Mouse (Mus musculus) gastrocnemius, postnatal 25 days (tissue): ENCODE results near the gene Cnn3. TPM values are rescaled to one million over a fixed set of nuclear protein-coding genes. Genes with fewer than 3 reads are reported as not detected.

Source experiments
- DNase-seq: peaks from one replicate; pipeline ENCODE4 v3.0.0; 2022
- long read RNA-seq, 2 experiments: library from polyadenylated mRNA; stranded (forward); transcript quantifications; one replicate each; pipeline ENCODE4 v2.0.0; 2021
- total RNA-seq, 2 experiments: library from RNA; stranded (reverse); gene quantifications; 1 replicate in 1 of 2; 2 replicates in 1 of 2; pipeline ENCODE4 v1.2.3; 2021

The Cnn3 gene
- 10 to 100 TPM; 28.0 to 29.2 TPM for total RNA-seq
- long read RNA-seq, experiment 1, transcript Cnn3-201 (7 exons, 2,049 nt), result major isoform, 20 of 21 reads
- long read RNA-seq, experiment 1, partial matches to known transcripts, result 1 of 21 reads
- long read RNA-seq, experiment 1, other reads (novel, unspliced or antisense), result 0 of 21 reads
- long read RNA-seq, experiment 2, transcript Cnn3-201 (7 exons, 2,049 nt), result major isoform, 37 of 42 reads
- long read RNA-seq, experiment 2, partial matches to known transcripts, result 2 of 42 reads
- long read RNA-seq, experiment 2, other reads (novel, unspliced or antisense), result 3 of 42 reads

DNA sequence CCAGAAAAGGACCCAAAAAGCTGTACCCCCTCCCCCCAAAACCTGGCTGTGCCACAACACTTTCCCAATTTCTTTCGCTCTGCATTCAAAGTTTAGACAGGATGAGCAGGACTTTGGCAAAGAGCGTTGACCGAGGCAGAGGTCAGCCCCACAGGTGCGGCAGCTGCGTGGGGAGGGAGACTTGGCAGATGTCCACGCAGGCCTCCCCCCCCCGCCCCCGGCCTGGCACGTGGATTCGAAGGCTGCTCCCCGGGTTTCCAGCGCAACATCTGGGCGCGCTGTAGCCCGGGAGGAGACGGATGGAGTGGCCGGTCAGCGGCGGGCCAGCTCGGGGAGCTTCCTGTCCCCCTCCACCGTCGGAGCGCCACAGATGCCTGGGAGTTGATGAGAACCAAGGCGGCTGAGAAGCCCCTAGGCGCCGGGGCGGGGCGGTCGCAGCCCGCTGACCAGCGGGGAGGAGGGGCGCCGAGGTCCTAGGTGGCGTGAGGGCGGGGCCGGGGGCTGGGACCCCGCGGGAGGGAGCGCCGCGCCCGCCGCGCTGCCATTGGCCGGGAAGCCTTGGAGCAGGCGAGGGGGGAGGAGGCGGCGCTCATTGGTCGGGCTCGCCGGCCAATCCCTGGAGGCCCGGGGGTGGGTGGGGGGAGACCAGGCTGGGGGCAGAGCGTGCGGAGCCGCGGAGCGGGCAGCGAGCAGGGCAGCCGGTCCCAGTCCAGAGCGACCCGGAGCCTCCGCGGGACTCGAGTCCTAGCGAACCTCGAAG lies at the start of gene Cnn3:
Cnn3 (plus strand) TSS at position 637 of the 760 bp plus-strand sequence.
- DNase-seq, result peak; percentile 96

DNA sequence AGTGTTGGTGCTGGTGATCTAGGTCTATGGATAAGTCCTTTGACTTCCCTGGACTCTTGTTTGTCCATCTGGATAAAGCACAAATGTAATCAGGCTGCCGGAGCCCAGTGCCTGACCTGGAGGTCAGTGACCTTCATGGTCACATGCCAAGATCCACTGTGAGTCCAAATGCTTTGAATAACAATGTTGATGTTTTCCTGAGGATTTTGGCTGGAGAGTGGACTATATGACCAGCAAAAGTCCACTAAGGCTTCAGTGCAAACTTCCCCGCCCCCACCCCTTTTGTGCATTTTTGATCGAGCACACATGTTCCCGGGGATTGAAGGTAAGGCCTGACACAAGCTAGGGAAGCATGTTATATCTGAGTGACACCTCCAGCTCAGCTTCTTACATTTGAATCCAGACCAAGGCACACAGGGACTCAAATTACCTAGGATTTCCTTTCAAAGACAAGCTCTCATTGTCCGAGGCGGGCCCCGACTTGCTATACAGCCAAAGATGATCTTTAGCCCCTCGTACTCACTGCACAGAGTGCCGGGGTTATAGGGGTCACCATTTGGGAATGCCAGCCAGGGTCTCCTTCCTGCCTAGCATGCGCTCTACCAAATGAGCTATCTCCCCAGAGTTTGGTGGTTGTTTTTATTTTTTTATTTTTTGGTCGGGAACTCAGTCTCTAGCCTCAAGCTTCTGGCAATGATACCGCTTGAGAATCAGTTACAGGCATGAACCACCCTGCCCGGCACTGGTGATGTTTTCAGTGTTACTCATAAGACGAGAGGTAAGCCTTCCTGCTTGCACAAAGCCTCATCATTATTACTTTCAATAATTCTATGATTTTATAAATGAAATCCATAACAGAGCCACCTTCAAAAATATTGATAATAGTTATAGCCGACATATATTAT lies 47.3 kb upstream of the Cnn3 start:
- DNase-seq, result no peak

DNA sequence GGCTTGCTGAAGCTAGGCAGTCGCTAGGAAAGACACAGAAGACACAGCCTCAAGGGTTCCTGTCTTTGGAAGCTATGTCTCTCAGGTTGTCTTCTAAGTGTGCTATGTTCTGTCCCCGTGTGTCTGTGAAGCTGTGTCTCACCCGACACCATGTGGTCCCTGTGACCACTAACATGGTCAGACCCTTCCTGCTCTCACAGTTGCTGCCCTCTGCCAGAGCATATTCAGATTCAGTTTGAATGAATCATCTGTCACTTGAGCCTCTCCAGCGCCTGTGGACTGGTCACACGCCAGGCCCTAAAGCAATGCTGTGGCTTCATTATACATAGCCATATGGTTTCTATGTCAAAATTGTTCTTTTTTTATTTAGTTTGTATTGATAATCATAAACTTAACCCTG lies 46.6 kb upstream of the Cnn3 start:
- no peak for DNase-seq

DNA sequence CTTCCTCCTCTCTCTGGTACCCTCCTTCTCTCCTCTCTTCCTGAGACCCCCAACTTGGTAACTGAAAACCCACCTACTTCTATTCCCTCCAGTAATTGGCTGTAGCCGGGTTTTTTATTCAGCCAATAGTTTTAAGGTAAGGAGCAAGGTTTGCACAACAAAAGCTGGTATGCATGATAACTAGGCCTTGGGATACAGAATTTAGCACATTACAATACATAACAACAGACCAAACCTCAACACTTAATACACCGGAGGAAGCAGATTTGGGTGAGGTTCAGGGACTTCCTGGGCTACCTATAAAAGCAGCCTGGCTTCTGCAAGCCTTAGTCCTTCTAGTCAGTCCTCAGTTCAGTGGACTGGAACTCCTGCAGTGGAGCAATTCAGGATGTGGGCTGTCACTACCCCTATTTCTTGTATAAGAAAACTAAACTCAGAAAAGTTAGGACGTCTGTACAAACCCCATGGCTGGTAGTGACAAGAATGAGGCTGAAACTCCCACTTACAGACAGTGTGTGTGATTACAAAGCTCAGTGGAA lies 38.8 kb upstream of the Cnn3 start:
- DNase-seq, result no peak

GRCm38 (mm10) chr3:121389366-121389765 lies 36.9 kb upstream of the Cnn3 start:
- no peak for DNase-seq

- no peak for DNase-seq
Measured at GRCm38 (mm10) chr3:121389860-121390530, 36.3 kb upstream of the Cnn3 start.

- DNase-seq, result no peak
Measured at GRCm38 (mm10) chr3:121390724-121391123, 35.6 kb upstream of the Cnn3 start.

DNA sequence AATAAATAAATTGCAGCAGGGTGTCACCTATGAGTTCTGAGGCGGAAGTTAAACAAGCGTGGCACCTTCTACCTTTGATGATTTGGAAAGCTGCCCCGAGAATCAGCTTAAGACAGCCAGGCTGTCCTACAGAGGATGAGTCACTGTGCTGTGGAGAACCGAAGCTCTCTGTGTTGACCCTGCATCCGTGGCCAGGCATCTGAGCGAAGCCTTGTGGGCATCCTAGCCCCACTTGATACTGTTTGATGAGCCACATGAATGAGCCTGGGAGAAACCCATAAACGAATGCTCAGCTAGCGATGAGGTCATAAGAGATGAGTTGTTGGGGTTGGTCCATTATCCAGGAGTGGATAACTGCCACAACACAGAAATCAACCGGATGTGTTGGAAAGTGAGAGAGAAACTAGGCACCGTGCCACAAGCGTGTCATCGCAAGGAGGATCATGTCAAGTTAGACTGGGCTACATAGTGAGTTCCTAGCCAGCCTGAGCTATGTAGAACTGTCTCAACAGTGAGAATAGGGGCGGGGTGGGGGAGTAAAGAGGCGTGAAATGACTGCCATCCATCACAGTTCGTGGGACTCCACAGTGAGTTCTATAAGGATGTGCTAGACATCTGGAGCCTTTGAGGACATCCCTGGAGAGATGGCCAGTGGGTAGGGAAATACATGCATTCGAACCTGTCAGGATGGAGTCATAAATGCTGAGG lies 30.6 kb upstream of the Cnn3 start:
- DNase-seq, result no peak

DNA sequence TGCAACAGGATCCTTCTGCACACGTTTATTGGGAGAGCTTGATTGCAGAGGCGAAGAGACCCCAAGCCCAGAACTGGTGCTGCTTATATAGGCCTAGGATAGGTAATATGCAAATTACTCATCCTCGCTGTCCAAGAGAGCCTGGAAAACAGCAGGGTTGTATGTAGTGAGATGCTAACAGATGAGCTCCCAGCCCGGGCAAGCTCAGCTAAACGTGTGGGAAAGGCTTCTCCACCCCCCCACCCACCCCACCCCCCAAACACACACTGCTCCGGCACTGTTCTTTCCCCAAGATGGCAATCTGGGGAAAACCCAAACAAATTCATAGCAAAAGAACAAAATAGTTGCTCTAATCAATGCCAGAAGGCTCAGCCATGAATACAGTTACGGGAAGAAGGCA lies 29.7 kb upstream of the Cnn3 start:
- DNase-seq, result no peak

DNA sequence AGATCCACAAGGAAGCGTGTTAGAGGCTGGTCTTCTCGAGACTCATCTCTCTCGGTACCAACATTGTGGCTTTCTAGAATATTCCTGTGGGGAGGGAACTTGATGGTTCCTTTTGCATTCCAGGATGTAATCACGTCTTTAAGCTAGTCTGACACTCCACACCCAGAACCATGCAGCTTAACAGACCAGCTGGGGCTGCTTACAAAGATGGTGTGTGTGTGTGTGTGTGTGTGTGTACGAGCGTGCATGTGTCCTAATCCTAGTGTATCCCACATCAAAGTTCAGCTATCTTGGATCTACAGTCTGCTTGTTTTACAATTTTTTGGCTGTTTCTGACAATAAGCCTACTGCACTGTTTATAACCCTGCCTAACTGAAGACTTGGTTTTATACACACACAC lies 29.3 kb upstream of the Cnn3 start:
- no peak for DNase-seq

GRCm38 (mm10) chr3:121401384-121401783 lies 24.9 kb upstream of the Cnn3 start:
- no peak for DNase-seq

- no peak for DNase-seq
Measured at GRCm38 (mm10) chr3:121402096-121402495, 24.2 kb upstream of the Cnn3 start.

DNA sequence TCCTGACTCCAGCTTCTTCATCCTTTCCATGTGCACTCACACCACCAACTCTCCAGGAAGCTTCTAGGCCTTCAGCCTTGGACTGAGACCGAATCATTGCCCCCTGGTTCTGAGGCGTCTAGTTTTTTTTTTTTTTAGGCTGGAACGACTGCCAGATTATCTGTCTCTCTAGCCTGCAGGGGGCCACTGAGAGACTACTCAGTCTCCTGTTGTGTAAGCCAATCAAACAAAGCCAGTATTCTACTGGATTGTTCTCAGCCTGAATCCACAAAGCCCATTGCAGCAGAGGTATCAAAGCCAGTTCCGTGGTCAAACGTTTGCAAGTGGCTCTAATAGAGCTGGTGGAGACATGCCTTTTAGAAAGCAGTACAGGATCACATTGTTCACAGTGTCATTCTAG lies 22.8 kb upstream of the Cnn3 start:
- no peak for DNase-seq

DNA sequence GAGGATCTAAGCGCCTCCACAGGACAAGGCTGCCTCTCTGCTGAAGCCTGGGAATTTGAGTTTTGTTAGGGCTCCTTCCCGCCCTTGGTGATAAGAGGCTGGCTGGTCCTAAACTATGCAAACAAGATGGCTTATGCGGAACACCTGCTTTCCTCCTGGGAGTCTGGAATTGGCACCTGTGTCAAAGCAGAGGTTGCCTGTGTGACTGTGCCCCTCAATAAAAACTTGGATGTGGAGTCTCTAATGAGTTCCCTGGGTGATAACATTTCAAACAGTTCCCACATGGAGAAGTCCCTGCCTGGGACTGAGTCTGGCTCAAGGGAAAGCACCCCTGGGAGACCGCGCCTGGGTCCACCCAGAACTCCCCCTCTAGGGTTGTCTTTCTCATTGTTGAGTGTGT lies 21.2 kb upstream of the Cnn3 start:
- DNase-seq, result no peak

GRCm38 (mm10) chr3:121407417-121407816 lies 18.9 kb upstream of the Cnn3 start:
- no peak for DNase-seq

- no peak for DNase-seq
Measured at GRCm38 (mm10) chr3:121408386-121408785, 17.9 kb upstream of the Cnn3 start.

DNA sequence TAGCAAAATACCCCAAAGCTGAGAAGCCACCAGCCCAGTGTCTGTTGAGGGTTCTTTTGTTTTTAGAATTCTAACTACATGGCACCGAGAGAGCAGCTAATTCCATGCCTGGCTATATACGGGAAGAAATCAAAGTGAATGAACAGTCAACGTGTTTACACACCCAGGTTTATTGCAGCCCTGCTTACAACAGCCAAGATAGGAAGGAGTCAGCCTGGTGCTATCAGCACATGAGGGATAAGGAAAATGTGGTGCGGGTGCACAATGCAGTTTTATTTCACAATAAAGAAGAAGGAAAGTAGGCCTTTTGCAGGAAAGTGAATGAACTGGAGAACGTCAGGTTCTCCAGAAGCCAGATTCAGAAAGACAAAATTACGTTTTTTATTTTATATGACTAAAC lies 14.8 kb upstream of the Cnn3 start:
- no peak for DNase-seq

DNA sequence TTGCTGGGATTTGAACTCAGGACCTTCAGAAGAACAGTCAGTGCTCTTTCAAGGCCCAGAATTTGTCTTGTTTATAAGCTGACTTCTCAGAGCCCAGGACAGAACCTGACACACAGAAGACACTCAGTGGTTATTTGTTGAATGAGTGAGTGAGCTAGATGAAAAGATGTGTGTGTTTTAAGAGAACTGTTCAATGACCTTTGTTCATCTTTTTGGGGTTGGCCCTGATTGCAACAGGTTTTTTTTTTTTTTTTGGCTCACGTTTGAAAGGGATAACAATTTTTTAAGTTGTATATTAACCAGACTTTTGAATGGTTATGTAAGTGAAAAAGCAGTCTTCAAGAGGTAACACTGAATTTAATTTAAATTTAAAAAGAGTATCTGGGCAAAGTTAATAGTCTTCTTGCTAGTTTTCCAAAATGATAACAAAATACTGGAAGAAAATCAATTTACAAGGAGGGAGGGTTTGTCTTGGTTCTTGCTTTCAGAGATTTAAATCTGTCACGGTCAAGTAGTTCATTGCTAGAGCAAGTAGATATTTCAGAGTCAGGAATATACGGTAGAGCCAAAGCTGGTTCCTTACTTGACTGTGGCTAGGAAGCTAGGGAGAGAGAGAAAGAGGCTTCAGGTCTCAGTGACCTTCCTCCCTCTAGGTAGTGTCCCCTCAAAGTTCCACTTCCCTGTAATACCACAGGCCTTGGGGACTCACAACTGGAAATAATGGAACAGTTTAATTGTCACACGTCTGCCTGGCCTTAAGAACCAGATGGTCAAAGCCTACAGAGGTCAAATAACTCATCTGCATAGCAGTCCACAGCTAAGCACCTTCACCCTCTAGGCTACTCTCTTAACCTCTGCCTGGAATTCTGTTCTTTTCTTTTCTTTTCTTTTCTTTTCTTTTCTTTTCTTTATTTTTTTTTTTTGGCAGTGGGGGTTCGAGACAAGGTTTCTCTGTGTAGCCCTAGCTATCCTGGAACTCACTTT lies 9.8 kb upstream of the Cnn3 start:
- no peak for DNase-seq

DNA sequence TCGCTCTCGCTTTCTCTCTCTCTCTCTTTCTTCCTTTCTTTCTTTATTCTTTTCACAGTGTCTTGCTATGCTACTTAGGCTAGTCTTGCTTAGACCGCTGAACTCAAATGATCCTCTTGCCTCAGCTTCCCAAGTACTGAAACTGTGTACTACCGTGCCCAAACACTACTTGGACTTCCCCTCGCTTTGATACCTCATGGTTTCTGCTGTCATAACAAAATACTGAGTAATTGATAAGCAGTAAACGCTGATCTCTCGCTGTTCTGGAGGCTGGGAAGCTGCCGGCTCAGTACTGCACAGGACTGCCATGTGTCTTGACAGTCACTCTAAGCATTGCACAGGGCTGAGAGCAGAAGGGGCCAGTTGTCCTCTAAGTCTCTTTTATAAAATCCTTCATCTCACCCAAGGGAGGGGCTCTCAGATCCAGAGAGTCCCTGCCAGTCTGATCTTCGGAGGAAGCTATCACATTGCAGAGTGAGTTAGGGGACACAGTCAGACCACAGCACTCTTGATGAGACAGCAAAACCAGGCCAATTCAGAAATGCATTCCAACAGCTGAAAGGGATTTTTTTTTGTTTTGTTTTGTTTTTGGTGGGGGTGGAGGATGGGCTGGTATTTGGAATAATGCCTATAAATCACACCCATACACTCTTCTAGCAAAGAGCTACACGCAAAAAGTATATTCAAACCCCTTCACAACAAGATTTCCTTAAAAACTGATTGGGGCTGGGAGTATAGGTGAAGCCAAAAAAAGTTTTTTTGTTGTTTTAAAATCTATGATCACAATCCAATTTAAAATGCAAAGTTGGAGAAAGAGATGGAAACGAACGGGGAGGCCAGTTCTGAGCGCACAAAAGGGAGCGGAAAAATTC lies 8.7 kb upstream of the Cnn3 start:
- DNase-seq, result no peak
